Mouse (Mus musculus) kidney, embryonic 14.5 days (tissue): ENCODE data around the gene Megf11. TPM values are rescaled to one million over a fixed set of nuclear protein-coding genes. Genes with fewer than 3 reads are reported as not detected.

Experiments
- ATAC-seq: fragments of 200-750 bp; cut with Nextera tagmentation; 2 replicates; pipeline ENCODE4 v1.8.0; 2017; ENCODE audit warnings: moderate number of reproducible peaks, mild to moderate bottlenecking, moderate TSS enrichment, moderate library complexity; ENCODE audit not compliant: low FRiP score, low TSS enrichment
- H3K27ac ChIP-seq: fragments of 300-500 bp; sonication (generic); 2 replicates; pipeline ENCODE4 v1.5.1; 2014; ENCODE audit warnings: low read depth, mild to moderate bottlenecking, low read length, moderate library complexity, mixed read lengths
- H3K27me3 ChIP-seq: fragments of 300-500 bp; sonication (generic); 2 replicates; pipeline ENCODE4 v1.6.1; 2014; ENCODE audit warnings: mild to moderate bottlenecking, low read length; ENCODE audit not compliant: control insufficient read depth, insufficient read depth
- H3K36me3 ChIP-seq: fragments of 300-500 bp; sonication (generic); 2 replicates; pipeline ENCODE4 v1.6.1; 2014; ENCODE audit warnings: low read length, mixed read lengths; ENCODE audit not compliant: control insufficient read depth, insufficient read depth
- H3K4me1 ChIP-seq: fragments of 300-500 bp; sonication (generic); 2 replicates; pipeline ENCODE4 v1.6.1; 2014; ENCODE audit warnings: low read length, mixed read lengths; ENCODE audit not compliant: control insufficient read depth, insufficient read depth
- H3K4me2 ChIP-seq: fragments of 300-500 bp; sonication (generic); replicated peaks from 2 replicates; pipeline ENCODE4 v1.6.1; 2014; ENCODE audit warnings: low read depth, mild to moderate bottlenecking, low read length
- H3K4me3 ChIP-seq: fragments of 300-500 bp; sonication (generic); 2 replicates; pipeline ENCODE4 v1.5.1; 2014; ENCODE audit warnings: mild to moderate bottlenecking, low read length
- H3K9ac ChIP-seq: fragments of 300-500 bp; sonication (generic); 2 replicates; pipeline ENCODE4 v1.6.1; 2014; ENCODE audit warnings: low read depth, mild to moderate bottlenecking, low read length, moderate library complexity
- H3K9me3 ChIP-seq: fragments of 300-500 bp; sonication (generic); 2 replicates; pipeline ENCODE4 v1.6.1; 2016; ENCODE audit warnings: low read length; ENCODE audit not compliant: control insufficient read depth
- WGBS: fragments of 180-500 bp; shearing (Covaris S2); extraction: QIAGEN DNeasy Blood & Tissue Kit; methylation state at CpG from one replicate; pipeline ENCODE4 v1.1.7; 2014; 5-methylcytosine and 5-hydroxymethylcytosine counted together
- polyA plus RNA-seq: library from polyadenylated mRNA; unstranded; fragments of >200 nt; fragmentation: Nextera tagmentation; extraction: Ambion mirVana; gene quantifications from 2 replicates; pipeline ENCODE4 v1.2.1, GENCODE M21; 2014

The Megf11 gene
- polyA plus RNA-seq, 1 experiment from 2014 or later, result 3.7 TPM

- Histone ChIP-seq H3K27me3 (no peaks in the 10 kb centered on the region; the same call in 1 of the 2 replicates), H3K4me2 (no peak overlapping the region), H3K9me3 (no peaks in the 10 kb centered on the region), H3K36me3 (no peaks in the 10 kb centered on the region), H3K4me3 (no peak overlapping the region), H3K4me1 (peaks cover 7% of the 10 kb centered on the region; the same call in 1 of the 2 replicates), H3K9ac (no peak overlapping the region), H3K27ac (no peak overlapping the region)
- ATAC-seq, result no peak
- WGBS, result 66% methylated on average over 3 of the region's 3 CpGs
Observed at GRCm38 (mm10) chr9:64531935-64532334, 146.5 kb downstream of the Megf11 start.

- H3K36me3 ChIP-seq, result no peaks in the 10 kb centered on the region
- no peak for ATAC-seq
Observed at GRCm38 (mm10) chr9:64532711-64533242, 147.4 kb downstream of the Megf11 start.

GRCm38 (mm10) chr9:64533488-64534119 lies 148.2 kb downstream of the Megf11 start:
- Histone ChIP-seq H3K27ac (no peak overlapping the region), H3K9me3 (no peaks in the 10 kb centered on the region), H3K36me3 (no peaks in the 10 kb centered on the region), H3K4me2 (no peak overlapping the region), H3K4me3 (no peak overlapping the region), H3K27me3 (no peaks in the 10 kb centered on the region), H3K9ac (no peak overlapping the region), H3K4me1 (peaks cover 7% of the 10 kb centered on the region; the same call in 1 of the 2 replicates)
- WGBS, result 34% methylated on average over 15 of the region's 15 CpGs
- ATAC-seq, result no peak

More at GRCm38 (mm10) chr9:64532711-64533242, 147.4 kb downstream of the Megf11 start:
- Histone ChIP-seq H3K9me3 (no peaks in the 10 kb centered on the region), H3K4me3 (no peak overlapping the region), H3K4me1 (peaks cover 7% of the 10 kb centered on the region; the same call in 1 of the 2 replicates), H3K27ac (no peak overlapping the region), H3K27me3 (no peaks in the 10 kb centered on the region; the same call in 1 of the 2 replicates), H3K4me2 (no peak overlapping the region), H3K9ac (no peak overlapping the region)
- 36% methylated on average over 4 of the region's 4 CpGs for WGBS

- no peak overlapping the region for H3K4me2 ChIP-seq
- H3K9me3 ChIP-seq, result no peaks in the 10 kb centered on the region
- H3K9ac ChIP-seq, result no peak overlapping the region
- WGBS, result 75% methylated on average over 6 of the region's 6 CpGs
- H3K27ac ChIP-seq, result no peak overlapping the region
- no peaks in the 10 kb centered on the region for H3K36me3 ChIP-seq
- peaks cover 7% of the 10 kb centered on the region; the same call in 1 of the 2 replicates for H3K4me1 ChIP-seq
- no peak overlapping the region for H3K4me3 ChIP-seq
- no peaks in the 10 kb centered on the region for H3K27me3 ChIP-seq
- ATAC-seq, result no peak
Observed at GRCm38 (mm10) chr9:64534313-64534712, 148.9 kb downstream of the Megf11 start.

- 89% methylated on average over 8 of the region's 8 CpGs for WGBS
- Histone ChIP-seq H3K27me3 (no peaks in the 10 kb centered on the region), H3K4me3 (no peak overlapping the region), H3K27ac (no peak overlapping the region), H3K9ac (no peak overlapping the region), H3K4me1 (peaks cover 7% of the 10 kb centered on the region; the same call in 1 of the 2 replicates), H3K4me2 (no peak overlapping the region), H3K36me3 (no peaks in the 10 kb centered on the region), H3K9me3 (no peaks in the 10 kb centered on the region)
- ATAC-seq, result no peak
Observed at GRCm38 (mm10) chr9:64534856-64535539, 149.6 kb downstream of the Megf11 start.

- no peak overlapping the region for H3K4me2 ChIP-seq
- WGBS, result 60% methylated on average over 4 of the region's 4 CpGs
- no peak for ATAC-seq
Observed at GRCm38 (mm10) chr9:64537821-64538220, 152.4 kb downstream of the Megf11 start.

GRCm38 (mm10) chr9:64542246-64542645 lies 156.8 kb downstream of the Megf11 start:
- no peak overlapping the region for H3K27ac ChIP-seq
- H3K4me3 ChIP-seq, result no peak overlapping the region
- H3K4me2 ChIP-seq, result no peak overlapping the region
- 81% methylated on average over 4 of the region's 4 CpGs for WGBS
- no peak overlapping the region for H3K9ac ChIP-seq
- H3K27me3 ChIP-seq, result no peaks in the 10 kb centered on the region
- no peak for ATAC-seq
- H3K9me3 ChIP-seq, result no peaks in the 10 kb centered on the region
- no peaks in the 10 kb centered on the region for H3K36me3 ChIP-seq
- H3K4me1 ChIP-seq, result no peaks in the 10 kb centered on the region

More at GRCm38 (mm10) chr9:64537821-64538220, 152.4 kb downstream of the Megf11 start:
- H3K27ac ChIP-seq, result no peak overlapping the region
- H3K4me1 ChIP-seq, result peaks cover 5% of the 10 kb centered on the region; the same call in 1 of the 2 replicates
- no peaks in the 10 kb centered on the region for H3K27me3 ChIP-seq
- no peaks in the 10 kb centered on the region for H3K9me3 ChIP-seq
- no peak overlapping the region for H3K9ac ChIP-seq
- no peaks in the 10 kb centered on the region for H3K36me3 ChIP-seq
- no peak overlapping the region for H3K4me3 ChIP-seq

- 47% methylated on average over 7 of the region's 7 CpGs for WGBS
- Histone ChIP-seq H3K27ac (no peak overlapping the region), H3K4me2 (no peak overlapping the region), H3K4me3 (no peak overlapping the region), H3K4me1 (no peaks in the 10 kb centered on the region), H3K36me3 (no peaks in the 10 kb centered on the region), H3K27me3 (no peaks in the 10 kb centered on the region), H3K9ac (no peak overlapping the region), H3K9me3 (no peaks in the 10 kb centered on the region)
- no peak for ATAC-seq
Observed at GRCm38 (mm10) chr9:64543125-64543524, 157.7 kb downstream of the Megf11 start.
